Mouse (Mus musculus) inflammation-experienced regulatory T-cells, adult 6 months (primary cell): ENCODE results near the gene Pi4k2b. TPM values are rescaled to one million over a fixed set of nuclear protein-coding genes. Genes with fewer than 3 reads are reported as not detected.
"Not testable (repeated sequence)": the region's sequence is repeated elsewhere in the genome, so short reads cannot be mapped to it uniquely, and the experiment has no call there.

Experiments
- ATAC-seq: one replicate; pipeline ENCODE4 v1.8.0; 2017
- polyA plus RNA-seq, 3 experiments: library from polyadenylated mRNA; unstranded; fragments of 100-300 nt; shearing (Covaris generic); gene quantifications; one replicate each; pipeline ENCODE4 v1.2.1; 2017

Gene Pi4k2b
- polyA plus RNA-seq = 1 to 10 TPM in 2 of 3 experiments, under 1 TPM in 1; 0.79 to 2.3 (median 1.3) TPM

GRCm38 (mm10) chr5:52741391-52742111 lies at the start of gene Pi4k2b:
Gene Pi4k2b (plus strand): TSS chr5:52741574.
- ATAC-seq = peak; percentile 74

- no peak for ATAC-seq
Observed at GRCm38 (mm10) chr5:52697291-52697690, 44.1 kb upstream of the Pi4k2b start.

DNA sequence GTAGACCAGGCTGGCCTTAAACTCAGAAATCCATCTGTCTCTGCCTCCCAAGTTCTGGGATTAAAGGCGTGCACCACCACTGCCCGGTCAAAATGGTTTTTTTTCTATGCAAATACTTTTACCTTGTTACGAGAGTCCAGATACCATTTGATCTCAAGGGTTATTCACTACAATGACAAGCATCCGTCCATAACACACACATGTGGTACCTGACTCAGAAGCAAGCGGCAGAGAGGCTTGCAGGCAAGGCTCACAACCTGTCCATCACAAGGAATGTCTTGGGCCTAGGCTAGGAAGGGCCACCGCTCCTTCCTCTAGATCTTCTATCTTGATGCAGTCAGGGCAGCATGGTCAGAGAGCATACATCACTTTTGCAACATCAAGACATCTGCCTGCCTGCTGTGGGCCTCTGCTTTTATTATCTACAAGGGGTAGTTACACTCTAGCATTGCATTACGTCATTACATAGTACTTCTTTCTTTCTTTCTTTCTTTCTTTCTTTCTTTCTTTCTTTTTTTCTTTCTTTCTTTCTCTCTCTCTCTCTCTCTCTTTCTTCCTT lies 43.4 kb upstream of the Pi4k2b start:
- ATAC-seq = not testable (repeated sequence)

GRCm38 (mm10) chr5:52704562-52704961 lies 36.8 kb upstream of the Pi4k2b start:
- no peak for ATAC-seq

DNA sequence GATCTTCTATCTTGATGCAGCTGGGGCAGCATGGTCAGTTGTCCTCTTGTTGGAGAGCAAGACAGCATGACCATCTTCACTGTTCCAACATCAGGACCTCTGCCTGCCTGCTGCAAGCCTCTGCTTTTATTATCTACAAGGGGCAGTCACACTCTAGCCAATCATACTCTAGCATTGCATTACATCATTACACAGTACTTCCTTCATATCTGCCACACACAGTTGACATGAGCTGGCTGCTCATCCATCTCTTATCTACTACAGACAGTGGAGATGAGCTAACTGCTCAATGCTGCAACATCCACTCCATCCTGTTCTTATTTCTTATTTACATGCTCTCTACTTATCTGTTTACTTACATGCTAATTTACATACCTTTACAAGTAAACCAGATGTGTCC lies 28.7 kb upstream of the Pi4k2b start:
- no peak for ATAC-seq

DNA sequence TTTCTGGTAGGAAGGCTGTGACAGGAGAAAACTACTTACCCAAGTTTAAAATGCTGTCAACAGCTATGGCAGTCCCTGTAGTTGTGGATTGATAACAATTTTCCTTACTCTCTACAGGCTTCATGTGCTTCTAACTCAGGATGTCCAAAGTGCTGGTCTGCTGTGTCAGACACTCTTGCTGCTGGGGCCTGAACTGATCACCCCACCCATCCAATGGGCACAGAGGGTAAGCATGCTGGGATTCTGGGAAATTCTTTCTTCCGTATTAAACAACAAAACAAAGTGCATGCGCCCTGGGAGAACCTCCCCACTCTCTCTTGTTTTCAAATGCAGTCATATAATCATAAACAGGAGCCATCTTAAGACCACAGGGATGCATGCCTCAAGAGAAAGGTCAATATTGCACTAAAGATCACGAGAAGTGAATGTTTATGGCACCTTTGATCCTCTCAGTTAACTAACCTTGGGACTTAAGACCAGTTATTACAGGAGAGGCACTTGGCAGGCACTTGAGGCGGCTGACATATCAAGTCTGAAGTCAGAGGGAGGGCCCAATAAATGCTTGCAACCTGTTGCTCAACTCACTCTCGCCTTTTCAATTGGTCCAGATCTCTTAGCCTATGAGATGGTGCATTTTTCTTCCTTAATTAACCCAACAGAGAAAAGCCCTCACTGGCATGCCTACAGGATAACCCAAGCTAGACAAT lies 24.5 kb upstream of the Pi4k2b start:
- no peak for ATAC-seq

DNA sequence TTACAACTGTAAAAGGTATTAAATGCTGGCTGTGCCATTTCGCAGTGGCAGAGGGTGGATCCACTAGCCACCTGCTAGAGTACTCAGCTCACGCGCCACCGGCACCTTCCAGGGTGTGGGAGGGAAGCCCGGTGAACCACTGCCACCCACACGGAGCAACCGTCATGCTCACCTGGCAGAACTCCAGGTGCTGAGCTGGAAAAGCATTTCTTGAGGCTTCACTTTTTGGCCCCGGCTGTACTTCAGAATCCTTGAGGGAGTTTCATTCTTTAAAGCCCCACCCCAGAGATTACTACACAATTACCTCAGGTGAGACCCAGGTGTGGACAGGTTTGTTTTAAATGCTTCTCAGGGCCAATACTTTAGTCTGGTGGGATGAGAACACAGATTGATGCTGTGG lies 20.4 kb upstream of the Pi4k2b start:
- no peak for ATAC-seq

DNA sequence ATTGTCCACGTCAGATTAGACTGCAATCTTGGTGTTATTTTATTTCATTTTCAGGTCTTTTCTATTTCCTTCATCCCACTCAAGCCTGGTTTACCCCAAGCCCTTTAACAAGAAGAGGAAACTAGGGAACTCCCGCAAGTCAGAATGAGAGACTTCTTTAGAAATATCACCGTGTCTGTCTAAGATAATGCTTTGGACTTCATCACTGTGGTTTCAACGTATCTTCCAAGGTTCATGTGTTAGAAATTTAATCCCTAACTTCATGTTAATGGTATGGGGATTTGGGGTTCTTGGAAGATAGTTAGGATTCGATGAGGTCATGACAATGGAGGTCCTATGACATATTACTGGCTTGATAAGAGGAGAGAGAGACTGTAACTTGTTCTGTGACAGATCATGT lies 13.6 kb upstream of the Pi4k2b start:
- no peak for ATAC-seq

DNA sequence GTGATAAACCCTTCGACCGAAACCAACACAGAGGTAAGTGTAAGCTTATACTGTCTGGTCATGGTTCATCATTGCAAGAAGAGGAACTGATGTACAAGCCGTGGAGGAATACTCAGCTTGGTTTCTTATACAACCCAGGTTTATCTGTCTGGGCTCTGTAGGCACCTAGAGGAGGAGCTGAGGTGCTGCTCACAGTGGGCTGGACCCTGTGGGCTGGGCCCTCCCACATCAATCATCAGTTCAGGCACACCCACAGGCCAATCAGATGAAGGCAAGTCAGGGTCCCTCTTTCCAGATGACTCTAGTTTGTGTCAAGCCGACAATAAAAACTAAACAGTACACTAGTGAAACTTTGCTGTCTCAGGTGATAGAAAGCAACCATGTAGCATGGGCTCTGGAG lies 8.6 kb upstream of the Pi4k2b start:
- no peak for ATAC-seq

DNA sequence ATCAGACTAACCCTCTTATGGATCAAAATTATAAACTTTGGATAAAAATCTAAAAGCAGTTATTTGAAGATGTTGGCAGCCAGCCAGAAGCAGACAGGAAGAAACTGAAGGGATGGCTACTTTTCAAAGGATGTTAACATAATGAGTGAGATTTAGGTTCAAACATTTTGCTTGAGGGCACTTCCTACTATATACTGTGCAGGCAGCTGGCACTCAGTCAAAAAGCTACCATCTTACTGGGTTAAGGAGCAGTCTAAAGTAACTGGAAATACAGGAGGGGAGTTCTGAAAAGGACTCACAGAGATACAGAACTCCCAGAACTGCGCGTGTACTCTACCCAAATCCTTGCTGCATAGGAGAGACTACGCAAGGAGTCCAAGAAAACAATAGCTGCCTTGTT lies 5.3 kb upstream of the Pi4k2b start:
- ATAC-seq = no peak

DNA sequence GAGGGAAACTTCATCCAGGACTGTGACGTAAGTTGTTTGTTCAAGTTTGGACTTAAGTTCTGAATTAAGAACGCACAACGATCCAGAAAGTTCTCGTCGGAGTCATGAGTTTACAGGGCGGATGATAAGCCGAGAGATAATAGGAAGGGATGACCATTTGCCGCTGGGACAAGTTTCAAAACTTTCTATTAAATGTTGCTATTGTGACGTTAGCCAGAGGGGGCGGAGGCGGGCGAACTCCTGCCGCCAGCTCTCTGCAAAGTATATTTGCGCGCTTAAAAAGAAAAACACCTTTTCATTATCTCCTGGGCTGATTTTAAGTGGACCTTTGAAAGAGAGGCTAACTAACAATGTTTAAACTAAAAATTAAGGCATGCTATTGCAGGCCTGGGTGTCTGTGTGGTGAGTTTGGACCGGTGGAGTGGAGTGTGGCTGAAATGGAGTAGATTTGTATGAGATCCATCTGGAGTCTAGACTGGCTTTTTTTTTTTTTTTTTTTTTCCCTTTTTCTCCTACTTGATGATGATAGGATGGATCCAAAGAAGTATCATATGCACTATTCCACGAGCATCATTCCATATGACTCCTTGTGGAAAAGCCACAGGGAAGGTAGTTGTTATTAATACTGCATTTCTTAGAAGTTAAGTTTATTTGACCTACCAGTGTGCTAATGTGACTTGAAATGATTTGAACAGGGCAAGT lies 889 bp downstream of the Pi4k2b start:
- ATAC-seq = peak; percentile 80

DNA sequence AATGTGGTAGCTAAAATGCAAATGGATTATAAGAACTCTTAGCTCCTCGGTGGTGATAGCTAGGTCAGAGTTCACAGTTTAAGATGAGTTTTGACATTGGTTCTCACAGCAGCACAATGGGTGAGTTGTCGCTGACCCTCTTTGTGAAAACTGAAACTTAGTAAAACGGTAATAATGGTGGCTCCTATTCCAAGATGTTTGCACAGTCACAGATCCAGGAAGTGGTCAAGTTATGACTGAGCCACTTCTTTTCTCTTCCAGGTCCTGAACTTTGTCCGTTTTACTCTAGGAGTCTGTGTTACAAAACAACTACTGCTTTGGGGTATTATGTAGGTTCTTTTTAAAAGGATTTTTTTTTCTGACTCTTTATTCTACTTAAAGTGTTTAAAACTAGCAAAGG lies 1.9 kb downstream of the Pi4k2b start:
- ATAC-seq = no peak

DNA sequence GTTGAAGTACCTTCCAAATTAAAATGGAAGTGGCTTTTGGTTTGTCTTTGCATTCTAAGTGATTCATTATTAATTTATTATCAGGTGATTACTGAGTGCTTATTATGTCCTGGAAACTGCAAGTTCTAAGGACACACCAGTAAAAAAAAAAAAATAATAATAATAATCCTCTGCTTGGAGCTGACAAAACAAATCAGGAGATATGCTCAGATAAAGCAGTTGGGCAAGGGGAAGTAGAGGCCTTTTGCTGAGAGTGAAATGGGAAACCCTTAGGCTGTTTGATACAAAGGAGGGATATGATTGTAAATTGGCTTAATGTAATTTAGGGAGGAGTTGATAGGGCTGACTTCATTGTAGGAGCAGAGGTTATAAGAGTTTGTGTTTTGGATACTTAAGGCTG lies 5.5 kb downstream of the Pi4k2b start:
- no peak for ATAC-seq

- no peak for ATAC-seq
Observed at GRCm38 (mm10) chr5:52748732-52749131, 7.4 kb downstream of the Pi4k2b start.

DNA sequence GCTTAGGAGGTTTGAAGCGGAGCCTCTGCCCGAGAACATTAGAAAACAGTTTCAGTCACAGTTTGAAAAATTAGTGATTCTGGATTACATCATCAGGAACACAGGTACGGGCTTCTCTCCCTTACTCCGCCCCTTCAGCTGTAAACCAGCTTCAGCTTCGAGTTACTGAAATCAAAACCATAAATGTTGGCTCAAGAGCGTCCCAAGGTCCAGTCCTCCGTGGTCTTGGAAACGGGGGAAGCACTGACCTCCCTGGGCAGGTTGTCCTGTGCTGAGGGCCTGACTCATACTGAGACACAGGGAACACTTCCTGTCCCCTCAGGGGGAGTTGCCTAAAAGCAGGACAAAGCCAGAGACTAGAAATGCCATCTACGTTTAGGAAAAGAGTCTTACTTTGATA lies 11.8 kb downstream of the Pi4k2b start:
- ATAC-seq = no peak

- ATAC-seq = no peak
Observed at GRCm38 (mm10) chr5:52754196-52754595, 12.8 kb downstream of the Pi4k2b start.

DNA sequence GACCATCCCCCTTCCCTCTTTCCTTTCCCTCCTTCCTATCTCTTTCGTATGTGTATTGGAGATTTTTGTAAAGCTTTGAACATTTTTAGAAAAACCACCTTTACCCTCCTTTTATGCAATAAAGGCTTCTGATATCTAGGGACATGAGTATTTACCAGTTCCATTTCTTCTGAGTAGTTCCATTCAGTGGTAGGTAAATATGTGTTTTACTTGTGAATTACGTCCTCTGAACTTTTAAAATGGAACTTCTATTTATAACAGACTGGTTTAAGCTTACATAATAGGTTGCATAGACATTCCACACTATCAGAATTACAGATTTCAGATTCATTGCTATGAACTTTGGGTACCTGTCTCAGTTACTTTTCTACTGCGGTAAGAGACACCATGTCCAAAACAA lies 14.0 kb downstream of the Pi4k2b start:
- ATAC-seq = no peak

DNA sequence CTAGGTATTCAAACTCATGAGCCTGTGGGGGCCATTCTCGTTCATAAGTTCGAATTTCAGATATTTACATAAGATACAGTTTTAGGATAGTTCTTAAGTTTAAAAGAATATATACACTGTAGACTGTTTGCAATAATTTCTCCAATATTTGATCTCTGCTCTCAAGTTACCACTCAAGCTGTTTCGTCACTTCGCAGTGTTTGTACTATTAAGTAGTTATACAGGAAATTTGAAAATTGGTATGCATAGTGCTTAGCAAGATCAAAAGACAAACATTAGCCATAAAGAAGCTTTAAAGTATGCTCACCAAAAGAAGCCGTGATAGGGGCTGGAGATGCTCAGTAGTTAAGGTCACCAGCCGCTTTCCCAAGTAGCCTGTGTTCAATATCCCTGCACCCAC lies 14.6 kb downstream of the Pi4k2b start:
- ATAC-seq = no peak

DNA sequence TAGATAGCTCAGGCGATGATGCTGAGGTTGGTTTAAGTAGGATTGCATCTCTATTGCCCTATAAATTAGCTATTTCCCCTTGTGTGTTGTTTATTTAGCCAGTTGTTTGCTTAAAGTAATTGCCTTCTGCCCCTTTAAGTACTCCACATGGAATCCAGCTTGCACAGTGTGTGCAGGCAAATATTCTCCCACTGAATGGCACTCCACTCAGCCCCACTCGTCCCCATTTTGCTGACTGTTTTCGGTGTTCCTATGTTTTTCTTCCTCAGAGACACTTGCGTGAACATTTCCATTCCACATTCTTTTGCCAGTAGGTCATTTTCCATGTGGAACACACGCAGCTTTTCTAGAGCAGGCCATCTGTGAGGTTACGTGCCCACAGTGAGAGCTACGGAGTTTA lies 21.2 kb downstream of the Pi4k2b start:
- no peak for ATAC-seq

GRCm38 (mm10) chr5:52774267-52774666 lies 32.9 kb downstream of the Pi4k2b start:
- no peak for ATAC-seq

DNA sequence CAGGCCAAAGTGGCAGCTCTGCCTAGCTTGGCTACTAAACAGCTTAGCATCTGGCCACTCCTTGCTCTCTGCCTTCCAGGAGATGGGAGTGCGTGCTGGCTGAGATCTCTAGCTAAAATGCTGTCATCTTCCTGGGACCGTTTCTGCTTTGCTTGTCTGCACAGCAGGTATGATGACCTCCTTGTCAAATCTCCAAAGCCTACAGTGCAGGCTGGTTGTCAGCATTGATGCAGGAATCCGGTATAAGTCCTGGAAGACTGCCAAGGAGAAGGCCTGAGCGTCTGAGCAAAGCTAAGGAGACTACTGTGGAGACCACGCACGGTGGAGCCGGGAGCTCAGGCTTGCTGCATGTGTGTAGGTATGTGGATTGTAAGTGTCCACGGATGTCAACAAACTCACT lies 33.9 kb downstream of the Pi4k2b start, which contains the start of gene Zcchc4:
Zcchc4 (plus strand) TSS at position 173 of the 400 bp plus-strand sequence.
- ATAC-seq = no peak

- not testable (repeated sequence) for ATAC-seq
Observed at GRCm38 (mm10) chr5:52776466-52777354, 35.3 kb downstream of the Pi4k2b start.
